Mouse (Mus musculus) left cerebral cortex, adult 11 months (tissue): ENCODE data around the gene Epha4.

Source experiments
- DNase-seq: peaks from one replicate; pipeline ENCODE4 v3.0.0; 2022; ENCODE audit warnings: low spot score

Gene Epha4

DNA sequence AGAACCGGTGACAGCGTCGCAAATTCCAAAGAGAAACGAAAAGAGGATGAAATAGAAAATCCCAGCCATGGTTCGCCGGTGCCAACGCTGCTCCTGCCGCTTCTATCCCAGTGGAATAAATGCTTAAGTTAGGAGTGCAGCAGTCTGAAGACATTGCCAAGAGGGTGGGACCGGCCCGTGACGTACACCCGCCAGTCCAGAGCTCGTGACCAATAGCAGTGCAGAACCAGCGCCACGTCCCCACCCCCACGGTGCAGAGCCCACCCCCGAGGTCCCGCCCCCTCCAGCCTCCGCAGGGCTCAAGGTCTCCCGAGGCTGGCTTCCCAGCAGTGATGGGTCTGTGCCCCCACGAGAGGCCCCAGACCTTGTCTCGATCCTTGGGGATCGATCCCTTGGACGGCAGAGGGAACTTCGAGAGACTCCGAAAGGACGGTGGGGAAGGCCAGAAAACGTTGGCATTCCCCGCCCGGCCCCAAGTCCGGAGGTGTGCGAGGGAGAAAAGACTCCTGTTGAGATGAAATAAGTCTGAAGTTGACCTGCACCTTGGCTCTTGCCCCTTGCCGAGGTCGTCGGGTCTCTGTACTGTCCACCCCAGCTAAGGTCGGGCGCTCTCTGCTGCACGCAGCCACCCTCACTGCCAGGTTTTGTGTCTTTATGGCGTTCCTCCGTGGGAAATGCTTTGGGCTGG, at the start of gene Epha4:
TSS of gene Epha4 (minus strand) at position 126 of the 688 bp plus-strand sequence.
- DNase-seq = peak; percentile 88

- no peak for DNase-seq
Observed at GRCm38 (mm10) chr1:77556199-77556598, 41.3 kb upstream of the Epha4 start.

DNA sequence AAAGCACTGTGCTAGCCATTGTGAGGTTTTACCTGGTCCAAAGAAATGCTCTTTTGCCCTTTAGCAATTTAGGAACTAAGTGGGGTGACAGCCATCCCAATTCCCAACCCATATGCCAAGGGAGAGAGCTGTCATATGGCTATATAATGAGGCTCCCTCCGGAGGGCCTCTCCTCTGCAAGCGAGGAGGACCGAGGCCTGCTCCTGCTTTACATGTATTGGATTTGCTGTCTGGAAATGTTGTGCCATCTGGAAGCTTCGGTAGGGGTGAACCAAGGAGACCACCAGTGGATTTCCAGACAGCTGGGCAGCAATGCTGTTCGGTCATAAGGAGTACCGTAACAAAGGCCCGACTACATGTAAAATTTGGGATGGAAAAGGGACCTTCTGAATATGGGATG, 37.0 kb upstream of the Epha4 start:
- no peak for DNase-seq

DNA sequence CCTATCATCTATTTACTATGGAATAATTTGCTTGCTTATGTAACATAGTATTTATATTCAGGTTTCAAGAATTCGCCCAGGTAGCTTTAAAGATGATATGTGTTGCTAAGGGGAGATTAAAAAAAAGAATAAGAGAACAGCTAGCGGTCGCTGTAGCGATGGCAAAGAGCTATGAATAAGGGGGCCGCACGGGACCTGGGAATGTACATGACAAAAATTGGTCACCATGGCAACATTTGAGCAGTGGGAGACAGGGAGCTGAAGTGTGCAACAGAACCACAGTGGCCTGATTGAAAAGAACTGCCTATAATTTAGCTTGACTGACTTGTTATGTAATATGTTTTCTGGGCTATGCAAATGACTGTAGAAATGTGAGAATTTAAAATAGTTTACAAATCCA, 30.8 kb upstream of the Epha4 start:
- peak; percentile 56 for DNase-seq

GRCm38 (mm10) chr1:77545035-77545434, 30.1 kb upstream of the Epha4 start:
- DNase-seq = no peak

GRCm38 (mm10) chr1:77544279-77544678, 29.4 kb upstream of the Epha4 start:
- DNase-seq = no peak

DNA sequence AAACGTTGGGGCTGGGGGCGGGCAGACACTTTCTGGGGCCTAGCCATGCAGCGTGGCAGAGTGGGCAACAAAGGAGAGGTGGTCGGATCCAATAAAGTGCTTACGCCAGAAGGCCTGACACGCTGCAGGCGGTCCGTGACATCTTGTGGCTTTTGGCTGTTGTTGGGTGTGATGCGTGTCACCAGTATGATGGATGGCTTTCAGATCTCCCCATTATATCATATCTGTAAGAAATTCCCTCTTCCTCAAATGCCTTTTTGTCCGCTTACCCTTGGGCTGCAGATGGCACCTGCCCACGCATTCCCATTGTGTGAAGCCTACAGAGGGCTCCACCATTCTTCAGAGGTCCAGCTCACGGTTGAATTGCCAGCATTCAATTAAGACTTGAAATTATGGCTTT, 25.1 kb upstream of the Epha4 start:
- DNase-seq = no peak

DNA sequence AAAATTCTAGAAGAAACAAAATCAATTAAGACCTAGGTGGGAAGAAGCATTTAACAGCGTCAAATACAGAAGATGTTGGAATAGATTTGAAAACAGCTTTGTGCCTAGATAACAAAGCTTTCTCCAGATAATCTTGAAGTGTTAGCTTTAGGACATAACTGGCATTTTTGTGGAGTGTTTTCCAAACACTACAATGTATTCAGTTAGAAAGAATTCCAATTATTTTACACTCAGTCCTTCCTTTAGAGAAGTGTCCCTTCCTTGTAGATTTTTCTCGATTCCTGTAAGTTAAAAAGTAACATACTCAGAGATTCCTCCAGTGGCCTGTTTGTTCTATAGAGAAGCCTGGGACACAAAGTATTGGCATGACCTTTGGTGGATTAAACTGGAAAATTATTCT, 23.7 kb upstream of the Epha4 start:
- DNase-seq = no peak

GRCm38 (mm10) chr1:77535905-77536304, 21.0 kb upstream of the Epha4 start:
- no peak for DNase-seq

DNA sequence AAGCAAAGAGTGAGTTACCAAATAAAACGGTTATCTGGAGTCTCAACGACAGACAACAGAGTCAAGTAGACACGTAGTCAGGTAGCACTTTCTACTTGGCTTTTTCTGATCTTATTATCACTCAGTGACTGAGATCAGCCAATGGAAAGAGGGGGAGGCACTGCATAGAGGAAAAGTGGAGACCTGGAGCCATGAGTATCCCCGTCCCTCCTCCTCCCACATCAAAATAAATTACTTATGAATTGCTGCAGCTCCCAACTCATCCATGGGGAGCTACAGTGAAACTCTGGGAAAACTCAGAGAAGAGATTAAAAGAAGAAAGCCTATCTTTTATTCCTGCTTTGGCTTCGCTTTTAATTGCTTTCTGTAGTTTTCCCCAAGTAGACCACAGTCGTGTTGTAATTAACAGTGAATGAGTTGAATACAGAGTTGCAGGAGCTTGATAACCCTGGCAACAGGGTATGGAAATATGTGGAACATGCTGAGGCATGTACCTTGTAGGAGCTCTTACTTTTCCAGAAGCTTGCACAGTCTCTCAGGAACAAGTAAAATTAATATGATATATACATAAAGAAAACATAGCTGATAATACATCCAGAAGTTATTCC, 17.8 kb upstream of the Epha4 start:
- DNase-seq = no peak

- DNase-seq = no peak
Observed at GRCm38 (mm10) chr1:77531934-77532575, 17.2 kb upstream of the Epha4 start.

DNA sequence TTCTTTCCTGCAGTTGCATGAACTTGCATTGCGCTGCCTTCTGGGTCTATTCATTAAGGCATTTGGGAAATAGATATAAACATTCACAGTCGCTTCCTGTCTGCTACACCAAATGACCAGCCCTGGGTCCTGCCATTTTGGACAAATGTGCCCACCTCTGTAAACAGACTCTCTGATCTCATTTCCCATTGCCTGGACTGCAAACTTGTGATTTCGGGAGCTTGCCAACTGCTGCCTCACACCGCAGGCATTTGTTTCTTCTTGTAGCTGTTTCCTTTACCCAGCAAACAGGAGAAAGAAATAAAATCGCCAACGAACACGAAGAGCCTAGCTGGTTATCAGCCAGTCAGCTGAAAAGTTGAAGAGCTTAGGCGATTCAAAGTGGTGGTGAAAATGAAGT, 10.2 kb upstream of the Epha4 start:
- no peak for DNase-seq

GRCm38 (mm10) chr1:77523354-77523753, 8.5 kb upstream of the Epha4 start:
- no peak for DNase-seq

GRCm38 (mm10) chr1:77521640-77522539, 7.0 kb upstream of the Epha4 start:
- DNase-seq = no peak

DNA sequence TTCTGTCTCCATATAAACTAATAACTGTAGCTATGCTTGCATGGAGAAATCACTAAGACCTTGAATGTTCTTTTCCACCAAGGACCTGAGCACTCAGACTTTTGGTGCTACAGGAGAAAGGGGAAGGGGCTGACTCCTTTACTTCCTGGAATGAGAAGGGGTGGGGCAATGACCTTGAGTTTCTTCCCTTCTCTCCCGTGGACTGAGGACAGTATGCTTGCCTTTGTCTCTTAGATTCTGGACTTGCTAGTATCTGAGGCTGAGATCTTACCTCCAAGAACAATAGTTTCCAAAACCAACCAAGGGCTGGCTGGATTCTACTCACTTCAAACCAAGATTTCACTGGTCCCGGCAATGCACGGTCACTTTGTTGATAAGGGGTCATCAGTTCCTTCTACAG, 3.8 kb upstream of the Epha4 start:
- DNase-seq = no peak

DNA sequence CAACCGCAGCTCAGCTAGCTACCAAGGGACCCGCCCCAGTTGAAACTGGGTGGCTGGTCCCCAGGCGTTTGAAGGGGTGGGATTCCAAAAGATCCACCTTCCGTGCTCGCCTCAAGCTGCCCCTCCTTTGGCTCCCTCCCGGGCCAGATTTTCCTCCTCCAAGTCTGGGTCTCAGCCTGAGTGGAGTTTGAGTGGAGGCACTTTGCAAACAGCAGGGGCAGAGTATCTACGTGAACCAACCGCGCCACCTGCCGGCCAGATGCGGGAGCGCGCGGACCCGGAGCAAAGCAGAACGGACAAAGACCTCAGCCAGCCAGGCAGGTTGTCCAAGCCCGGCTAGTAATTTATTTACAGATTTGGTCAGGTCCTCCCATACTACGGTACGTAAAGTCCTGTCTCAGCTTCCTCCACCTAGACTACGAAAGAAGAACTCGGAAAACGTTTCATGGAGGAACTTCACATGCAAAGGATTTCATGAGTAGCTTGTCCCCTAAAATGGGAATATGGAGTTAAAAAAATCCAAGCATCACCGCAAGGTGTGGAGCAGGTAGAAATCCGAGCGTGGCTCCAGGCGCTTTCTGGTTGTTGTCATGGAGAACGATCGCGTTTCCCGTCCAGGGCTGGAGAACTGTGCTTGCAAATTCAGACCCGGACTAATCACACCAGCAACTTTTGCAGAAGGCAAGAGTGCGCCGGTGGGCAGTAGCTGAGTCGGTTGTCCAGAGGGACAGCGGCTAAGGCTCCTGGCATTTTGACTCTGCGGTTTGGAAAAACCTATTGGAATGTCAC, 1.5 kb upstream of the Epha4 start:
- DNase-seq = peak; percentile 88

DNA sequence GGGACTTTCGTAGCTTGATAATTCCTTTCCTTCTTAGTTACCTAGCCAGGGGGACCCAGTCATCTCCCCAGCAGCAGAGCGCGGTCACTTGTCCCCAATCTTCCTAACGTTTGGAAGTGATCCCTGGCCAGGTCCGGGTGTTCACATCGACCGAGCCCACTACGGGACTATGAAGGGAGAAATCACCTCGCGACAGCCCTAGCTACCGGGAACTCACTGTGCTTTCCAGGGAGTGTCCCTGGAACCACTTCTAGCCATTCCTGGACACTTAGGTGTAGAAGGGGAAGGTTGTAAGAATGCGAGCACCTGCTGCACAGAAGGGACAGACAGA, 728 bp upstream of the Epha4 start:
- DNase-seq = no peak

DNA sequence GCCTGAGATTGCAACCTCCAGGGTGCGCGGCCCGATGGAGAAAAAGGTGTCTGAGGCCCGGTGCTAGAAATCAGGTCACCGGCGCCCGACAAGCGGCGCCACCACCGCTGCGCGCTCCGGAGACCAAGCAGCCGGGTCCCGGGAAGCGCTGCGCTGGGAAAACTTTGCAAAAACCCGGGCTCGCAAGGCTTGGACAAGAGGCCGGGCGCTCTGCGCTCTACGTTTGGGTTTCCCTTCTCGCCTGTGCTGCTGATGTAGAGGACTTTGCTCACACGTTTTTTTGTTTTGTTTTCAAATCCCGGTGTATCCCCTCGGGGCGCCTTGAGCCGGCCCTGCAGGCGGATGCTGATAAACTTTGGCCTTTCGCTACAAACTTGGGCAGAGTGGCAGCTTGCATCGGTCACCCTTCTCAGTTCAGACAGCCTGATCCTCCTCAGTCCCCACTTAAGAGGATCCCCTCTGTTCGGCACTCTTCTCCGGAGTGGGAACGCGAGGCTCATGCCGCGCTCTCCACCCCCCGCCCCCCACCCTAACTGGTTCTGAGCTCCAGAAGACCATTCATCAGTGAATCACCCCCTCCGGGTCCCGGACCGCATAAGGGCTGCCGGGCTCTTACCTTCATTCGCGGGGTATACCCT, 444 bp downstream of the Epha4 start:
- DNase-seq = no peak

- DNase-seq = no peak
Observed at GRCm38 (mm10) chr1:77513959-77514324, 946 bp downstream of the Epha4 start.

DNA sequence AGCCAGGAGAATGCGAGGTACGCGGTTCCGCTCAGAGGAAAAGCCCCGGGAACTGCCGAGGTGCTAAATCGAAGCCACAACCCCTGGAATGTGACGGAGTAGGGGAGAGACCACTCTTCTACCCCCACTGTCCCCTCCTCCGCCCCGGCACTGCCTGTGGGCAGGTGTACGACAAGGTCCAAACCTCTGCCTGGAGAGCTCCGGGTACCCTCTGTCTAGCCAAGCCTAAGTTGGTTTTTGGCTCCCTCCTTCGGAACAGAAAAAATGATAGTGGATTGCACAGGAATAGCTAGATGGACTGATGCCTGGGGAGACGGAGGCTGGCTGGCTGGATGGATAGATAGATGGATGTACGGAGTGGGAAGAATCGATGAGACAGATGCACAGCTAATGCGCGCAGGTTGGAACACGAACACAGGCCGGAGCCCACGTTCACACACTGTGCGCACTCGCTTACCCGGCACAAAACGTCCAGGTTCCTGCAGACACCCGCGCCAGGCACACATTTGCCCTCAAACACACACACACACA, 1.4 kb downstream of the Epha4 start:
- peak; percentile 53 for DNase-seq
